Mouse (Mus musculus): Measurements from ENCODE around the gene Il17rc.

Gene Il17rc

GRCm38 (mm10) chr6:113457952-113458534 lies 13.2 kb upstream of the Il17rc start, which contains the start of gene Il17re:
Il17re (plus strand) TSS chr6:113458484.
- DNase-seq, result peak; percentile 62

GRCm38 (mm10) chr6:113458635-113459034 lies 12.6 kb upstream of the Il17rc start:
- DNase-seq, result peak; percentile 62

DNA sequence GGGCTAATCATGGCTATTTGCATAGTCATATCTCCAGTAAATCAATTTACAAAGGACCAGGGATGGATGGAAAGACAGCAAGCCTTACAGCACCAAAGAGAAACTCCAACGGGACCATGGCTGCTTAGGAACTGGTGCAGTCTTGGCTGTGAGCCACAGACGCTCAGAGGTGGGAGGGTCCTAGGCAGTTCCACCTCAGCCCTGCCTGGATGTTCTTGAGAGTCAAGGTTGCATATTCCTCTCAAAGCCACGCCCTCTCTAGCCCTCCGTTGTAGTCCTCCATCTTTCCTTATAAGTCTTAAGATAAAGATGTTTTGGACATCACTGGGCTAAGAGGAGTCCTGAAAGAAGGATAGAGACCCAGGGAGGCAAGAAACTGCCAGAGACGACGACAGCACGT lies 7.2 kb upstream of the Il17rc start:
- DNase-seq, result no peak

- no peak for DNase-seq
Observed at GRCm38 (mm10) chr6:113465602-113466001, 5.6 kb upstream of the Il17rc start.

GRCm38 (mm10) chr6:113468512-113468911 lies 2.7 kb upstream of the Il17rc start:
- no peak for DNase-seq

GRCm38 (mm10) chr6:113469021-113469420 lies 2.2 kb upstream of the Il17rc start:
- peak; percentile 86 for DNase-seq

DNA sequence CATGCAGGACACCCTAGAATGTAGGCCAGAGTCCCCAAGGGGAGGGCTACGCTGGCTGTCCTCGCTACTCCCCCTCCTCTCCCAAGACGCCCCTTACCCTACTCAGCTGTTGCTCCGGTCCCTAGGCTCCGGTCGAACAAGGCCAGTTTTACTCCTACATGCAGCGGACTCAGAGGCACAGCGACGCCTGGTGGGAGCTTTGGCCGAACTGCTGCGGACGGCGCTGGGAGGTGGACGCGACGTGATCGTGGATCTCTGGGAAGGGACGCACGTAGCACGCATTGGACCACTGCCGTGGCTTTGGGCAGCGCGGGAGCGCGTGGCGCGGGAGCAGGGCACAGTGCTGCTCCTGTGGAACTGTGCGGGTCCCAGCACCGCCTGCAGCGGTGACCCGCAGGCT lies 1.8 kb upstream of the Il17rc start:
- DNase-seq, result peak; percentile 83

- DNase-seq, result no peak
Observed at GRCm38 (mm10) chr6:113472061-113472460, 834 bp downstream of the Il17rc start.

GRCm38 (mm10) chr6:113473246-113473645 lies 2.0 kb downstream of the Il17rc start:
- DNase-seq, result no peak

DNA sequence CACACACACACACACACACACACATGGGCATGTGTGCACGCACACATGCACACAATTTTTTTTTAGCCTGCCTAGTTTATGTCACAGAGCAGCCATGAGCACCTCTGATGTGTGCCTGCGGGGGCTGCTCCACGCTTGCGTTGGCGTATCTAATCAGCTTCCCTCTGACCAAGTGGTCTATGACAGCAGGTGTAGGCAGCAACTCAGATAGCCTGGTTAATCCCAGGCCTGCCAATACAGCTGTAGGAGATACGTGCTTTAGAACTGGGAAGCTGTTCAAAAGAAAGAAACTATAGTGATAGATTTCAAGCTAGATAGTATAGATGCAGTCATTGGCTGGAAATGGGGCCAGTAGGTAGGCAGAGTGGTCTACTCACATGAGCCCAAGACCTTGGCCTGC lies 2.5 kb downstream of the Il17rc start:
- DNase-seq, result no peak

DNA sequence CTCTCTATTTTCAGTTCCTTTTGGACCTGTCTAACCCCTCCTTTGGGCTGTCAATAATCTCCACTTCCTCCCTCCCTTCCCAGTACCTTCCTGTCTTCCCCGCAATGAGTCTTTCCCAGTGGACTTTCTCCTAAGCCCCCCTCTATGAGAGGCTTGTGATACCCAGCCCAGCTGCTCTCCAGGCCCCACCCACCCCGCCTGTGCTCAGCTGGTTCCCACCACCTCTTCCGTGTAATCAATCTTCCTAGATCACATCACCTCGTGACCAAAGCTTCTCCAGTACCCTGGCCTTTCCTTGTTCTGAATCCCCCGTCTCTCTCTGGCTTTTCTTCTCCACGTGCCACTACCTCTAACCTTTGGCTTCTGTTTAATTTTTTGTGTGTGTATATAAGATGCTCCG lies 6.1 kb downstream of the Il17rc start:
- DNase-seq, result no peak

- DNase-seq, result no peak
Observed at GRCm38 (mm10) chr6:113478906-113479305, 7.7 kb downstream of the Il17rc start.

DNA sequence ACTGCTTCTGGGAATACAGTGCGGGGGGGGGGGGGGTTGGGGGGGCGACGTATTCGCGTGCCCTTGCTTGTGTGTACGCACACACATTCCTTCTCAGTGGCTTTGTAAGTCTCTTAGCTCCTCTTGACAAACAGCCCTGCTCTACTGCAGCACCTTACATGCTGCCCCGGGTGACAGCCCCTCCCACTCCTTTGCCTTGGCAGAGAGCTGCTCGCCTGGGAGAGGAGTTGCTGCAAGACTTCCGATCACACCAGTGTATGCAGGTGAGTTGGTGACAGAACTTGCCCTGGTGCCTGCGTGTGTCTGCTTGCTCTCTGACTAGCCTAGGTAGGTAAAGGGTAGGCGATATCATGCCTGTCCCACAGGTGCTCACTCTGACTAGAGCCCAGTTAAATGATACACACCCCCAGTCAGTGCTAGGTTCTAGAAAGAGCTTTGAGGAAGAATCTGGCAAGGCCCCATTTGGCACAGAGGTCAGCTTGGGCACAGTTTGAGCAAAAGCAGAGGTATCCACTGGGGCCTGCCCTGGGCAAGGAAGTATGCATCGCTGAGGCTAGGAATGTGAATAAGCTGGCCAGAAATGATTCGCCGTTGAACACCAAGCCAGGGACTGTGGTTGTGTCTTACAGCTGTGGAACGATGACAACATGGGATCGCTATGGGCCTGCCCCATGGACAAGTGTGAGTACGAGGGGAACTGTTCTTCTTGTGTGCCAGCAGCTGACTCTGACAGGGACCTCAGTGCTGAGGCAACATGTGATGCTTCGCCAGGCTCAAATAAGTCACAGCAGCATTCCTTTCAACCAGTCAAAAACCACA lies 9.5 kb downstream of the Il17rc start:
- no peak for DNase-seq

GRCm38 (mm10) chr6:113482477-113483099 lies 11.4 kb downstream of the Il17rc start:
- DNase-seq, result peak; percentile 59

- peak; percentile 93 for DNase-seq
Observed at GRCm38 (mm10) chr6:113483100-113483615, 11.9 kb downstream of the Il17rc start, which contains the start of gene Creld1. Creld1 (plus strand) TSS chr6:113483297.

- peak; percentile 38 for DNase-seq
Observed at GRCm38 (mm10) chr6:113483729-113484128, 12.5 kb downstream of the Il17rc start.

- no peak for DNase-seq
Observed at GRCm38 (mm10) chr6:113487125-113487576, 15.9 kb downstream of the Il17rc start.

- no peak for DNase-seq
Observed at GRCm38 (mm10) chr6:113489410-113489809, 18.2 kb downstream of the Il17rc start.

- no peak for DNase-seq
Observed at GRCm38 (mm10) chr6:113492101-113492864, 21.1 kb downstream of the Il17rc start.

DNA sequence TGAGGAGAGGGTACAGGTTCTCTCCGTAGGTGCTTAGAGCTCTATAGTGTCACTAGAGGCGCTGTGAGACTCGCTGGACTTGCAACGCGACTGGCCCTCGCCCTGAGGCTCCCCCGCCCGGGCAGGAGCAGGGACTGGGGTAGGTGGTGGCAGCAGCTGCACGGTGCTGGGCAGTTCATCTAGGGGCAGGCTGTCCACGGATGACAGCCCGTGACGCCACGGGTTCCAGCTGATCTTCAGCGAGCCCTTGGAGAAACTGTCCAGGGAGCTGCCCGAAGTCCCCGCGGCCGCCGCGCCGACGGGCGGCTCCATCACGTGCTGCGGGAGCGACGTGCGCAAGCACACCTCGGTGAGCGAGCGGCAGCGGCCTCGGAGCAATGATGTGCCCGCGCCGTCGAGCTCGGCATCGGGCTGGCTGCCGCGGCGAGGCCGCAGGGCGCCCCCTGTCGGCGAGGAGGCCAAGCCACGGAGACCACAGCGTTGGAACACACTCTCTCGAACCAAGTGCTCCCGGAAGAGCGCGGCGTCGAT lies 23.1 kb downstream of the Il17rc start:
- peak; percentile 93 for DNase-seq

GRCm38 (mm10) chr6:113495071-113495675 lies 23.9 kb downstream of the Il17rc start:
- no peak for DNase-seq

DNA sequence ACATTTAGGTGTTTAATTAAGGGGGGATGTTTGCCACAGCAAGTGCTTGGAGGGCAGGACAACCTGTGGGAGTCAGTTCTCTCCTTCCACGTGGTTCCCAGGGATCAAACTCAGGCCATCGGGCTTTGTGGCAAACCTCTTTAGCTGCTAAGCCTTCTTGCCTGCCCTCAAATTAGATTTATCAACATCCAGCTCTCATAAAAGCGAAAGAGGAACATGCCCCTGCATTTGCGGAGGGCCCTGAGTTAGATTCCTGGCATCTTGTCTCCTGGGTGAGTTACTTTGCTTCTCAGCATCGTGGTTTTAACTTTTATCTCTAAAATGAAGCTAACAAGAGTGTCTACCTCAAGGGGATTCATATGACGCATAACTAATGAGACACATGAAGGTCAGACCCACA lies 28.1 kb downstream of the Il17rc start:
- DNase-seq, result no peak
